Mouse (Mus musculus): ENCODE data around the gene Ccdc126. TPM values are rescaled to one million over a fixed set of nuclear protein-coding genes. Genes with fewer than 3 reads are reported as not detected.

The Ccdc126 gene
- polyA plus RNA-seq (2017; shearing (Covaris generic)), result 12.0 TPM

DNA sequence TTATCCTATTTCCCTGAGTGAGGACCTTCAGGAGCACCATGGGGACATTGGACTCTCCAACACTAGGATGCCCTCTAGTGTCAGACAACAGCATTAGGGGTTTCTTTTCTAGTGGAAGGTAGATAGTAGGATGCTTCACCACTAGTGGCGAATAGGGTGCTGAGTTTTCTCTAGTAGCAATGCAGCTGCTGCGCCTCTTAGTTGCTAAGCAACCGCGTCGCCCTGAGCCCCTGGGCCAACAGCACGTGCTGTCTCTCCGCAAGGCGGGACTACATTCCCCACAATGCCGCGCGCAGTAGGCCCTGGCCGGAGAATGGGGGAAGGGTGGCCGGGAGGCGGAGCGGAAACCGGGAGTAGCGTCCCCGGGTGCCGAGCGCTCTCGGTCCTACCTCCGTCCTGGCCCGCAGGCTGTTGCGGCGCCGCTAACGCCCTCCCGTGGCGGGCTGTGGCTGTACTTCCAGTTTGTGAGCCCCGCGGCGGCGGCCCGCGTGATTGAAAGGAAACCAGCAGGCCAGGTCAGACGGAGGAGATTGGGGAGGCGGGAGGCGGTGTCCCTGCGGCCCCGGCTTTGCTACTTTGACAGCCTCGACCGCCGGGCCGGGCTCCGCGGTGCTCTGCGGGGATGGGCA is at the start of gene Ccdc126:
Gene Ccdc126 (plus strand): TSS at position 309 of the 629 bp plus-strand sequence.

DNA sequence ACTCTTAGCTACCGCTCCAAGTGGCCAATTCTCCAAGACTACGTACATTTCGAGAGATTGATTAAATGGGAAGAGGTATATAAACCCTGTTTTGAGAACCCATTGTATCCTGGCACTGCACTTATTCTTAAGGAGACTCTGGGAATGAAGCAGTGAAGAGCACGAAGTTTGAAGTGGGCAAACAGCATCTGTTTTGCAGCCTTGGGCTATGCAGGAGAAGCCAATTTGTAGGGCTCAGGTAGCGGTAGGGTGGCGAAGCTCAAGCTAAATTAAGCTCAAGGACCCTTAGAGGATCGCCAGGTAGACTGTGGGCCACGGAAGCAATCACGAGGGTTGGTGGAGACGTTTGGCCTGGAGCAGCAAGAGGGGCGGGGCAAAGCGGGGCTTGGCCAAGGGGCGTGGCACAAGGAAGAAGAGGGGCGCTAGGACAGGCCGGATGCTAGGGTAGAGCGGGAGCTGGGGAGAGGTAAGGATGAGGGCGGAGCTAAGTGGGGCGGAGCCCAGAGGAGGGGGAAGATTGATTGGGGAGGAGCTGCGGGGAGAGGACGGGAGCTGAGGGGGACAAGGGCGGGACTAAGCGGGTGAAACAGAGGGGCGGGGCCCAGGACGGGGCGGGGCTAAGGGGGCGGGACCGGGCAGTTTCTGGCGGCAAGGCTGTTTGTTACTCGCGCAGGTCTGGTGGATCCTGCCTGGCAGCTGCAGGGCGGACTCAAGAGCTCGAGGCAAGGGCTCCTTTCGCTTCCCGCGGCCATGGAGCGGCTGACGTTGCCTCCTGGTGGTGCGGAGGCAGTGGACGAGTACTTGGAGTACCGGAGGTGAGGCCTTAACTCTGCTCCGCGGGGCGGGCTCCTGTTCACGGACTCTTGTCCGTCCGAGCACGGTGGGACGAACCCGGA is 48.3 kb downstream of the Ccdc126 start, which contains the start of gene Fam221a:
Gene Fam221a (plus strand): TSS at position 581 of the 896 bp plus-strand sequence.

Other genes starting within 250 kb of the Ccdc126 start
- gene Malsu1, start 245.5 kb upstream of the Ccdc126 start, polyA plus RNA-seq (2017; shearing (Covaris generic)), result 68.0 TPM
- gene Igf2bp3, start 104.3 kb upstream of the Ccdc126 start, polyA plus RNA-seq (2017; shearing (Covaris generic)), result 0.11 TPM
- gene Tra2a, start 55.2 kb upstream of the Ccdc126 start, polyA plus RNA-seq (2017; shearing (Covaris generic)), result 91.6 TPM
- gene Fam221a, start 48.5 kb downstream of the Ccdc126 start, polyA plus RNA-seq (2017; shearing (Covaris generic)), result 6.3 TPM
- gene Stk31, start 76.3 kb downstream of the Ccdc126 start, polyA plus RNA-seq (2017; shearing (Covaris generic)), result 0.29 TPM